Mouse (Mus musculus) liver, postnatal 0 days (tissue): ENCODE measurements around the gene Sppl3. TPM values are rescaled to one million over a fixed set of nuclear protein-coding genes. Genes with fewer than 3 reads are reported as not detected.
A peak's percentile ranks its signal among the peaks of the same experiment; 100 is the strongest.

Experiments used
- ATAC-seq: fragments of 200-750 bp; cut with Nextera tagmentation; 2 replicates; pipeline ENCODE4 v1.8.0; 2017; ENCODE audit warnings: mild to moderate bottlenecking, moderate library complexity
- DNase-seq: peaks from one replicate; pipeline ENCODE4 v3.0.0-alpha.2; 2016
- H3K27ac ChIP-seq: fragments of 300-500 bp; sonication (generic); 2 replicates; pipeline ENCODE4 v1.5.1; 2014; ENCODE audit warnings: antibody characterized with exemption, moderate library complexity, mild to moderate bottlenecking, low read depth
- H3K27me3 ChIP-seq: fragments of 300-500 bp; sonication (generic); 2 replicates; pipeline ENCODE4 v1.6.1; 2014; ENCODE audit warnings: low read length, control low read depth, mixed read lengths; ENCODE audit not compliant: insufficient read depth
- H3K36me3 ChIP-seq: fragments of 300-500 bp; sonication (generic); replicated peaks from 2 replicates; pipeline ENCODE4 v1.6.1; 2014; ENCODE audit warnings: mild to moderate bottlenecking, control low read depth, low read length, moderate library complexity, mixed read lengths; ENCODE audit not compliant: insufficient read depth
- H3K4me1 ChIP-seq: fragments of 300-500 bp; sonication (generic); 2 replicates; pipeline ENCODE4 v1.6.1; 2014; ENCODE audit warnings: antibody characterized with exemption, mild to moderate bottlenecking, control low read depth; ENCODE audit not compliant: insufficient read depth
- H3K4me2 ChIP-seq: fragments of 300-500 bp; sonication (generic); 2 replicates; pipeline ENCODE4 v1.6.1; 2014; ENCODE audit warnings: low read depth, mild to moderate bottlenecking, low read length, moderate library complexity, mixed read lengths
- H3K4me3 ChIP-seq: fragments of 300-500 bp; sonication (generic); 2 replicates; pipeline ENCODE4 v1.5.1; 2014; ENCODE audit warnings: low read depth, low read length
- H3K9ac ChIP-seq: fragments of 300-500 bp; sonication (generic); replicated peaks from 2 replicates; pipeline ENCODE4 v1.6.1; 2014; ENCODE audit warnings: mild to moderate bottlenecking, moderate library complexity
- H3K9me3 ChIP-seq: fragments of 300-500 bp; sonication (generic); 2 replicates; pipeline ENCODE4 v1.6.1; 2016; ENCODE audit warnings: mild to moderate bottlenecking, control low read depth, low read length, mixed read lengths
- CTCF ChIP-seq: sonication (generic); IDR thresholded peaks from 2 replicates; pipeline ENCODE4 v1.5.1; 2016; ENCODE audit warnings: antibody characterized with exemption, low read depth
- EP300 ChIP-seq: IDR thresholded peaks from 2 replicates; pipeline ENCODE4 v1.6.1; 2016; ENCODE audit warnings: antibody characterized with exemption, low read depth, mild to moderate bottlenecking
- WGBS: fragments of 180-500 bp; shearing (Covaris S2); extraction: QIAGEN DNeasy Blood & Tissue Kit; methylation state at CpG from one replicate; pipeline ENCODE4 v1.1.7; 2014; ENCODE audit not compliant: insufficient replicate concordance; 5-methylcytosine and 5-hydroxymethylcytosine counted together
- polyA plus RNA-seq: library from polyadenylated mRNA; unstranded; fragments of >200 nt; fragmentation: Nextera tagmentation; extraction: Ambion mirVana; gene quantifications from 2 replicates; pipeline ENCODE4 v1.2.1, GENCODE M21; 2015

Sppl3 gene
- polyA plus RNA-seq, 1 experiment from 2014 or later, result 9.2 TPM

- Histone ChIP-seq H3K36me3 (peaks cover 16% of the 10 kb centered on the region), H3K4me3 (no peak overlapping the region), H3K4me2 (no peak overlapping the region), H3K27me3 (no peaks in the 10 kb centered on the region), H3K9ac (no peak overlapping the region), H3K4me1 (peaks cover under 1% of the 10 kb centered on the region; the same call in 1 of the 2 replicates), H3K27ac (no peak overlapping the region), H3K9me3 (no peaks in the 10 kb centered on the region)
- DNase-seq (no peak), ATAC-seq (no peak)
- TF ChIP-seq CTCF (no peak), EP300 (no peak)
- 89% methylated on average over 12 of the region's 12 CpGs for WGBS
These were observed 102.3 kb downstream of the Sppl3 start for GRCm38 (mm10) chr5:115113244-115113643.

GRCm38 (mm10) chr5:115114501-115114900, 103.6 kb downstream of the Sppl3 start:
- no peak overlapping the region for H3K4me2 ChIP-seq
- peaks cover 7% of the 10 kb centered on the region for H3K4me1 ChIP-seq
- H3K27me3 ChIP-seq, result no peaks in the 10 kb centered on the region
- ATAC-seq, result no peak
- DNase-seq, result no peak
- TF ChIP-seq CTCF (no peak), EP300 (no peak)
- no peak overlapping the region for H3K9ac ChIP-seq
- H3K4me3 ChIP-seq, result no peak overlapping the region
- H3K27ac ChIP-seq, result no peak overlapping the region
- peaks cover 16% of the 10 kb centered on the region for H3K36me3 ChIP-seq
- 80% methylated on average over 8 of the region's 8 CpGs for WGBS
- H3K9me3 ChIP-seq, result no peaks in the 10 kb centered on the region

- no peak for ATAC-seq
- H3K27me3 ChIP-seq, result no peaks in the 10 kb centered on the region
- peak; percentile 14 for DNase-seq
- WGBS, result 83% methylated on average over 3 of the region's 3 CpGs
- H3K27ac ChIP-seq, result no peak overlapping the region
- H3K4me3 ChIP-seq, result no peak overlapping the region
- H3K4me2 ChIP-seq, result no peak overlapping the region
- no peak for TF ChIP-seq EP300
- peak; percentile 22; the same call in 1 of the 2 replicates for TF ChIP-seq CTCF
- no peak overlapping the region for H3K9ac ChIP-seq
- H3K9me3 ChIP-seq, result no peaks in the 10 kb centered on the region
- H3K36me3 ChIP-seq, result peaks cover 11% of the 10 kb centered on the region; the same call in 1 of the 2 replicates
- H3K4me1 ChIP-seq, result peaks cover 8% of the 10 kb centered on the region
These were observed 105.5 kb downstream of the Sppl3 start for GRCm38 (mm10) chr5:115116426-115116825.

- no peak overlapping the region for H3K4me2 ChIP-seq
- H3K36me3 ChIP-seq, result peaks cover 8% of the 10 kb centered on the region; the same call in 1 of the 2 replicates
- H3K4me1 ChIP-seq, result peaks cover 8% of the 10 kb centered on the region
- H3K9me3 ChIP-seq, result no peaks in the 10 kb centered on the region
- 80% methylated on average over 13 of the region's 13 CpGs for WGBS
- H3K4me3 ChIP-seq, result no peak overlapping the region
- H3K9ac ChIP-seq, result no peak overlapping the region
- ATAC-seq (no peak), DNase-seq (peak; percentile 18)
- H3K27me3 ChIP-seq, result no peaks in the 10 kb centered on the region
- H3K27ac ChIP-seq, result no peak overlapping the region
- 0 out of 2 replicates have a peak, but pooled peaks have one; percentile 14 for TF ChIP-seq CTCF
- TF ChIP-seq EP300, result no peak
These were observed 106.5 kb downstream of the Sppl3 start for GRCm38 (mm10) chr5:115117467-115117866.

GRCm38 (mm10) chr5:115118961-115119570, 108.1 kb downstream of the Sppl3 start, which contains the start of gene Acads:
Acads (minus strand) TSS chr5:115119346.
- Histone ChIP-seq H3K9ac (peak within 1 kb of the TSS; percentile 78), H3K27ac (peak within 1 kb of the TSS; percentile 86), H3K4me3 (peak within 1 kb of the TSS; percentile 86), H3K9me3 (no peaks in the 10 kb centered on the region), H3K36me3 (peaks cover 11% of the 10 kb centered on the region; the same call in 1 of the 2 replicates), H3K4me2 (peak within 1 kb of the TSS; percentile 96), H3K27me3 (no peaks in the 10 kb centered on the region), H3K4me1 (peaks cover 8% of the 10 kb centered on the region)
- TF ChIP-seq EP300, result no peak
- no peak for TF ChIP-seq CTCF
- under 1% methylated on average over 38 of the region's 39 CpGs for whole genome bisulfite sequencing
- DNase-seq (peak; percentile 90), ATAC-seq (peak; percentile 94)

GRCm38 (mm10) chr5:115120978-115121377, 110.0 kb downstream of the Sppl3 start:
- 88% methylated on average over 5 of the region's 5 CpGs for WGBS
- Histone ChIP-seq H3K4me2 (no peak overlapping the region), H3K4me3 (no peak overlapping the region), H3K9ac (no peak overlapping the region), H3K9me3 (no peaks in the 10 kb centered on the region), H3K36me3 (peaks cover 14% of the 10 kb centered on the region; the same call in 1 of the 2 replicates), H3K4me1 (peaks cover 8% of the 10 kb centered on the region), H3K27ac (no peak overlapping the region), H3K27me3 (no peaks in the 10 kb centered on the region)
- TF ChIP-seq CTCF, result no peak
- no peak for TF ChIP-seq EP300
- DNase-seq (no peak), ATAC-seq (no peak)
